Mouse (Mus musculus) neural tube, embryonic 14.5 days (tissue): ENCODE data around the gene Pdia6. TPM values are rescaled to one million over a fixed set of nuclear protein-coding genes. Genes with fewer than 3 reads are reported as not detected.

Experiments used
- ATAC-seq: fragments of 200-750 bp; cut with Nextera tagmentation; 2 replicates; pipeline ENCODE4 v1.8.0; 2017; ENCODE audit warnings: low read depth, mild to moderate bottlenecking, moderate TSS enrichment, moderate library complexity
- H3K27ac ChIP-seq: fragments of 300-500 bp; sonication (generic); 2 replicates; pipeline ENCODE4 v1.5.1; 2014; ENCODE audit warnings: low read depth, mild to moderate bottlenecking, control low read depth, low read length, moderate library complexity, mixed read lengths
- H3K27me3 ChIP-seq: fragments of 300-500 bp; sonication (generic); 2 replicates; pipeline ENCODE4 v1.6.1; 2014; ENCODE audit warnings: low read length; ENCODE audit not compliant: control insufficient read depth, insufficient read depth
- H3K36me3 ChIP-seq: fragments of 300-500 bp; sonication (generic); 2 replicates; pipeline ENCODE4 v1.6.1; 2014; ENCODE audit warnings: low read length, mixed read lengths; ENCODE audit not compliant: control insufficient read depth, insufficient read depth
- H3K4me1 ChIP-seq: fragments of 300-500 bp; sonication (generic); 2 replicates; pipeline ENCODE4 v1.6.1; 2014; ENCODE audit warnings: low read length; ENCODE audit not compliant: control insufficient read depth, insufficient read depth
- H3K4me2 ChIP-seq: fragments of 300-500 bp; sonication (generic); 2 replicates; pipeline ENCODE4 v1.6.1; 2014; ENCODE audit warnings: mild to moderate bottlenecking, low read depth, low read length, control low read depth
- H3K4me3 ChIP-seq: fragments of 300-500 bp; sonication (generic); 2 replicates; pipeline ENCODE4 v1.5.1; 2014; ENCODE audit warnings: low read depth, low read length, control low read depth, mixed read lengths
- H3K9ac ChIP-seq: fragments of 300-500 bp; sonication (generic); replicated peaks from 2 replicates; pipeline ENCODE4 v1.6.1; 2014; ENCODE audit warnings: low read depth, mild to moderate bottlenecking, control low read depth, low read length, mixed read lengths
- H3K9me3 ChIP-seq: fragments of 300-500 bp; sonication (generic); 2 replicates; pipeline ENCODE4 v1.6.1; 2016; ENCODE audit warnings: low read length; ENCODE audit not compliant: control insufficient read depth
- WGBS: fragments of 180-500 bp; shearing (Covaris S2); extraction: QIAGEN DNeasy Blood & Tissue Kit; methylation state at CpG from one replicate; pipeline ENCODE4 v1.1.7; 2014; 5-methylcytosine and 5-hydroxymethylcytosine counted together
- polyA plus RNA-seq: library from polyadenylated mRNA; unstranded; fragments of >200 nt; fragmentation: Nextera tagmentation; extraction: Ambion mirVana; gene quantifications from 2 replicates; pipeline ENCODE4 v1.2.1, GENCODE M21; 2014

Gene Pdia6
- polyA plus RNA-seq, 1 experiment from 2014 or later, result 216 TPM

GRCm38 (mm10) chr12:17310852-17311839 lies 44.8 kb downstream of the Pdia6 start:
- H3K4me3 ChIP-seq, result no peak overlapping the region
- no peaks in the 10 kb centered on the region for H3K4me1 ChIP-seq
- no peak overlapping the region for H3K4me2 ChIP-seq
- WGBS, result 64% methylated on average over 16 of the region's 16 CpGs
- no peaks in the 10 kb centered on the region for H3K27me3 ChIP-seq
- no peaks in the 10 kb centered on the region for H3K9me3 ChIP-seq
- no peak overlapping the region for H3K9ac ChIP-seq
- H3K27ac ChIP-seq, result no peak overlapping the region
- ATAC-seq, result no peak
- H3K36me3 ChIP-seq, result no peaks in the 10 kb centered on the region

- Histone ChIP-seq H3K4me3 (no peak overlapping the region), H3K36me3 (no peaks in the 10 kb centered on the region), H3K9me3 (no peaks in the 10 kb centered on the region), H3K9ac (no peak overlapping the region), H3K4me1 (no peaks in the 10 kb centered on the region), H3K4me2 (no peak overlapping the region), H3K27ac (no peak overlapping the region), H3K27me3 (no peaks in the 10 kb centered on the region)
- no peak for ATAC-seq
- 95% methylated on average over 5 of the region's 5 CpGs for WGBS
These were observed 49.8 kb downstream of the Pdia6 start for GRCm38 (mm10) chr12:17316096-17316495.

GRCm38 (mm10) chr12:17317970-17318369 lies 51.6 kb downstream of the Pdia6 start:
- H3K4me3 ChIP-seq, result no peak overlapping the region
- no peaks in the 10 kb centered on the region for H3K36me3 ChIP-seq
- H3K4me1 ChIP-seq, result no peaks in the 10 kb centered on the region
- H3K9me3 ChIP-seq, result no peaks in the 10 kb centered on the region
- no peak overlapping the region for H3K27ac ChIP-seq
- 78% methylated on average over 4 of the region's 4 CpGs for WGBS
- no peak for ATAC-seq
- H3K4me2 ChIP-seq, result no peak overlapping the region
- no peak overlapping the region for H3K9ac ChIP-seq
- no peaks in the 10 kb centered on the region for H3K27me3 ChIP-seq

GRCm38 (mm10) chr12:17318453-17318852 lies 52.1 kb downstream of the Pdia6 start:
- H3K4me3 ChIP-seq, result no peak overlapping the region
- no peak overlapping the region for H3K4me2 ChIP-seq
- H3K9me3 ChIP-seq, result no peaks in the 10 kb centered on the region
- WGBS, result 85% methylated on average over 3 of the region's 3 CpGs
- no peaks in the 10 kb centered on the region for H3K4me1 ChIP-seq
- no peak overlapping the region for H3K9ac ChIP-seq
- peaks cover 2% of the 10 kb centered on the region for H3K27me3 ChIP-seq
- H3K36me3 ChIP-seq, result no peaks in the 10 kb centered on the region
- H3K27ac ChIP-seq, result no peak overlapping the region
- ATAC-seq, result no peak

- Histone ChIP-seq H3K36me3 (no peaks in the 10 kb centered on the region), H3K9ac (peak overlapping the region; percentile 39; the same call in 1 of the 2 replicates), H3K4me3 (peak overlapping the region; percentile 35), H3K4me2 (peak overlapping the region; percentile 73), H3K4me1 (0 out of 2 replicates have a peak, but pooled peaks cover 4% of the 10 kb centered on the region), H3K27ac (no peak overlapping the region), H3K9me3 (no peaks in the 10 kb centered on the region), H3K27me3 (peaks cover 19% of the 10 kb centered on the region)
- WGBS, result 3% methylated on average over 50 of the region's 51 CpGs
- ATAC-seq, result peak; percentile 71; the same call in 1 of the 2 replicates
These were observed 58.5 kb downstream of the Pdia6 start for GRCm38 (mm10) chr12:17324549-17325470.

GRCm38 (mm10) chr12:17329259-17329658 lies 62.9 kb downstream of the Pdia6 start, which contains the start of gene Atp6v1c2:
TSS of gene Atp6v1c2 (minus strand) at chr12:17329359.
- no peaks in the 10 kb centered on the region for H3K9me3 ChIP-seq
- no peak within 1 kb of the TSS for H3K4me3 ChIP-seq
- H3K36me3 ChIP-seq, result no peaks in the 10 kb centered on the region
- 0 out of 2 replicates have a peak, but pooled peaks cover 4% of the 10 kb centered on the region for H3K4me1 ChIP-seq
- no peak within 1 kb of the TSS for H3K9ac ChIP-seq
- H3K4me2 ChIP-seq, result no peak within 1 kb of the TSS
- 72% methylated on average over 3 of the region's 3 CpGs for WGBS
- no peak within 1 kb of the TSS for H3K27ac ChIP-seq
- peaks cover 10% of the 10 kb centered on the region for H3K27me3 ChIP-seq
- ATAC-seq, result no peak

GRCm38 (mm10) chr12:17333459-17333858 lies 67.1 kb downstream of the Pdia6 start:
- Histone ChIP-seq H3K27ac (no peak overlapping the region), H3K36me3 (no peaks in the 10 kb centered on the region), H3K27me3 (no peaks in the 10 kb centered on the region), H3K4me3 (no peak overlapping the region), H3K4me2 (no peak overlapping the region), H3K9me3 (no peaks in the 10 kb centered on the region), H3K4me1 (no peaks in the 10 kb centered on the region), H3K9ac (no peak overlapping the region)
- 32% methylated on average over 1 of the region's 1 CpGs for WGBS
- ATAC-seq, result no peak
